Mouse (Mus musculus) CH12.LX (cell line): ENCODE data around the gene Tomm22. TPM values are rescaled to one million over a fixed set of nuclear protein-coding genes. Genes with fewer than 3 reads are reported as not detected.

Experiments
- DNase-seq: peaks from one replicate; pipeline ENCODE4 v3.0.0-alpha.2; 2013; ENCODE audit errors: extremely low read depth
- H3K27ac ChIP-seq: 2 replicates; pipeline ENCODE4 v1.5.1; 2012; ENCODE audit warnings: low read depth, mild to moderate bottlenecking, control low read depth, moderate library complexity; ENCODE audit not compliant: insufficient read depth
- H3K27me3 ChIP-seq: replicated peaks from 2 replicates; pipeline ENCODE3; 2012; ENCODE audit warnings: inconsistent platforms
- H3K36me3 ChIP-seq, 2 experiments: replicated peaks in 1 of 2; 2 replicates each; pipeline versions ENCODE3 to v1.6.1; 2012; ENCODE audit warnings: inconsistent platforms in 1 of 2, low read length in 1 of 2, mild to moderate bottlenecking in 1 of 2, mixed read lengths in 1 of 2, moderate library complexity in 1 of 2; ENCODE audit not compliant: control insufficient read depth in 1 of 2, insufficient read depth in 1 of 2
- H3K4me1 ChIP-seq, 2 experiments: 2 replicates each; pipeline ENCODE4 v1.6.1; 2012; ENCODE audit warnings: inconsistent platforms in 1 of 2, moderate library complexity in 1 of 2; ENCODE audit not compliant: insufficient read depth in 2 of 2, control insufficient read depth in 1 of 2
- H3K4me2 ChIP-seq: 2 replicates; pipeline ENCODE4 v1.6.1; 2012; ENCODE audit warnings: low read depth, mild to moderate bottlenecking, control low read depth; ENCODE audit not compliant: poor library complexity, insufficient read depth, severe bottlenecking
- H3K4me3 ChIP-seq, 3 experiments: fragments of 150-350 bp in 1 of 3; sonication (generic) in 1 of 3; replicated peaks in 1 of 3; 2 replicates each; pipeline versions ENCODE3 to v1.5.1; 2011 to 2012; ENCODE audit warnings: low read depth in 2 of 3, low read length in 2 of 3, mild to moderate bottlenecking in 2 of 3, moderate library complexity in 2 of 3, control low read depth in 1 of 3, improper control_type of control experiment in 1 of 3, inconsistent platforms in 1 of 3, mixed read lengths in 1 of 3; ENCODE audit not compliant: poor library complexity in 1 of 3
- H3K79me2 ChIP-seq: replicated peaks from 2 replicates; pipeline ENCODE4 v1.6.1; 2012; ENCODE audit warnings: mild to moderate bottlenecking, moderate library complexity; ENCODE audit not compliant: control insufficient read depth, poor library complexity, insufficient read depth, severe bottlenecking; ENCODE audit errors: extremely low read depth
- H3K9ac ChIP-seq: 2 replicates; pipeline ENCODE4 v1.6.1; 2012; ENCODE audit warnings: low read depth, mild to moderate bottlenecking, control low read depth, moderate library complexity; ENCODE audit not compliant: insufficient read depth
- H3K9me3 ChIP-seq: replicated peaks from 2 replicates; pipeline ENCODE3; 2012; ENCODE audit warnings: low read length, inconsistent platforms, mixed read lengths
- BHLHE40 ChIP-seq: IDR thresholded peaks from 2 replicates; pipeline ENCODE4 v1.6.1; 2011; ENCODE audit warnings: mild to moderate bottlenecking, low read depth, low read length, improper control_type of control experiment
- CHD1 ChIP-seq: IDR thresholded peaks from 2 replicates; pipeline ENCODE4 v1.6.1; 2012; ENCODE audit warnings: low read depth, low read length, improper control_type of control experiment, inconsistent platforms
- CTCF ChIP-seq, 2 experiments: IDR thresholded peaks in 1 of 2; conservative IDR thresholded peaks in 1 of 2; 2 replicates each; pipeline ENCODE4 v1.5.1; 2011 to 2012; ENCODE audit warnings: low read depth in 2 of 2, low read length in 2 of 2, improper control_type of control experiment in 1 of 2, inconsistent platforms in 1 of 2, mild to moderate bottlenecking in 1 of 2, moderate library complexity in 1 of 2
- JUN ChIP-seq: IDR thresholded peaks from 2 replicates; pipeline ENCODE4 v1.6.1; 2011; ENCODE audit warnings: low read depth, mild to moderate bottlenecking, low read length, improper control_type of control experiment, moderate library complexity; ENCODE audit not compliant: insufficient read depth
- JUND ChIP-seq: conservative IDR thresholded peaks from 2 replicates; pipeline ENCODE4 v1.6.1; 2011; ENCODE audit warnings: low read depth, low read length, improper control_type of control experiment
- MAFK ChIP-seq: IDR thresholded peaks from 2 replicates; pipeline ENCODE4 v1.6.1; 2011; ENCODE audit warnings: low read length, improper control_type of control experiment; ENCODE audit not compliant: insufficient replicate concordance
- MAX ChIP-seq: IDR thresholded peaks from 2 replicates; pipeline ENCODE4 v1.6.1; 2011; ENCODE audit warnings: low read length, improper control_type of control experiment
- MXI1 ChIP-seq: IDR thresholded peaks from 2 replicates; pipeline ENCODE4 v1.6.1; 2011; ENCODE audit warnings: mild to moderate bottlenecking, low read depth, low read length, improper control_type of control experiment
- MYC ChIP-seq: IDR thresholded peaks from 2 replicates; pipeline ENCODE4 v1.6.1; 2011; ENCODE audit warnings: low read depth, mild to moderate bottlenecking, improper control_type of control experiment, low read length
- POLR2A ChIP-seq: IDR thresholded peaks from 2 replicates; pipeline ENCODE4 v1.6.1; 2011; ENCODE audit warnings: low read depth, mild to moderate bottlenecking, improper control_type of control experiment, low read length
- POLR2AphosphoS2 ChIP-seq: IDR thresholded peaks from 2 replicates; pipeline ENCODE4 v1.6.1; 2011; ENCODE audit warnings: low read depth, low read length, improper control_type of control experiment
- RCOR1 ChIP-seq: conservative IDR thresholded peaks from 2 replicates; pipeline ENCODE4 v1.6.1; 2012; ENCODE audit warnings: low read depth, mild to moderate bottlenecking, inconsistent platforms, low read length, improper control_type of control experiment
- SIN3A ChIP-seq: IDR thresholded peaks from 2 replicates; pipeline ENCODE4 v1.6.1; 2012; ENCODE audit warnings: low read length, improper control_type of control experiment, inconsistent platforms
- UBTF ChIP-seq: IDR thresholded peaks from 2 replicates; pipeline ENCODE4 v1.6.1; 2012; ENCODE audit warnings: low read depth, mild to moderate bottlenecking, inconsistent platforms, low read length, improper control_type of control experiment, moderate library complexity
- USF1 ChIP-seq: IDR thresholded peaks from 2 replicates; pipeline ENCODE4 v1.6.1; 2014; ENCODE audit warnings: low read depth, mild to moderate bottlenecking, inconsistent platforms, low read length, improper control_type of control experiment
- USF2 ChIP-seq: conservative IDR thresholded peaks from 2 replicates; pipeline ENCODE4 v1.6.1; 2011; ENCODE audit warnings: low read depth, low read length, improper control_type of control experiment
- ZC3H11A ChIP-seq: IDR thresholded peaks from 2 replicates; pipeline ENCODE4 v1.6.1; 2012; ENCODE audit warnings: low read depth, mild to moderate bottlenecking, inconsistent platforms, low read length, improper control_type of control experiment
- ZMIZ1 ChIP-seq: IDR thresholded peaks from 2 replicates; pipeline ENCODE4 v1.6.1; 2012; ENCODE audit warnings: low read depth, mild to moderate bottlenecking, inconsistent platforms, low read length, improper control_type of control experiment
- dilution Hi-C: fragments of 300-500 bp; cut with MboI; formaldehyde crosslinking; loops from 2 replicates; pipeline ENCODE4 v1.14.3; 2020; ENCODE audit warnings: low sequenced_read_pairs; ENCODE audit not compliant: extremely low pct_unique_long_range_greater_than_20kb, extremely low pct_ligation_motif_present
- in situ Hi-C: fragments of 300-500 bp; cut with MboI; formaldehyde crosslinking; loops from 3 replicates; pipeline ENCODE4 v1.14.3; 2019; ENCODE audit warnings: low sequenced_read_pairs, low pct_ligation_motif_present, low pct_unique_long_range_greater_than_20kb, mixed read lengths
- polyA plus RNA-seq: library from polyadenylated mRNA; unstranded; fragments of >175 nt; gene quantifications from 2 replicates; pipeline ENCODE4 v1.2.1, GENCODE M21; 2012; ENCODE audit warnings: low read depth; ENCODE audit not compliant: insufficient read length
- total RNA-seq, 2 experiments: library from RNA; depleted of rRNA; stranded (reverse); fragments of 300-350 nt in 1 of 2; fragments of >200 nt in 1 of 2; gene quantifications; 2 replicates each; pipeline ENCODE4 v1.2.3; 2012 to 2014

Gene Tomm22
- total and polyA plus RNA-seq, 3 experiments: 109 to 496 (median 234) TPM

DNA sequence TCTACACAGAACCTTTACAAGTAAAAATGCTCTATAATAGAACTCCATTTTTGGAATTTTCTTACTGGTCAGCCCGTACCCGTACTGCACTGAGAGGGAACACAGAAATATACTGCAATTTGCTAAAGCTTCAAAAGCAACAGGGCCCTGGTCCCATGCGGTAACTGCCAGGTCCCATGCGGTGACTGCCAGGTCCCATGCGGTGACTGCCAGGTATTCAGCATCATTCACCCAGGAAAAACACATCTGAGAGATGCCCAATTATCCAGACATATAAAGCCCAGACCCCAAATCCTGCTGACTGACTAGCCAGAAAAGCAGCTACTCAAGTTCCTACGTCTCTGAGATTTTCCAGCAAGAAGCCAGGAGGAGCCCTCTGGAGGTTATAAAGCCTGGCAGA, 14.0 kb downstream of the Tomm22 start:
- H3K4me1 ChIP-seq: peaks cover 10 to 68% of the 10 kb centered on the region in 2 experiments
- no peak overlapping the region for H3K27ac ChIP-seq
- DNase-seq: no peak
- H3K9me3 ChIP-seq: no peaks in the 10 kb centered on the region
- H3K27me3 ChIP-seq: peaks cover 14% of the 10 kb centered on the region
- peak overlapping the region; percentile 93 for H3K9ac ChIP-seq
- peak overlapping the region; percentile 70 to 91 (median 90) for H3K4me3 ChIP-seq
- peak overlapping the region; percentile 70 for H3K4me2 ChIP-seq
- TF ChIP-seq CHD1: 0 out of 2 replicates have a peak, but pooled peaks have one; percentile 34
- TF ChIP-seq UBTF: 0 out of 2 replicates have a peak, but pooled peaks have one; percentile 53
- no peak for TF ChIP-seq POLR2AphosphoS2
- no peak for TF ChIP-seq ZC3H11A
- TF ChIP-seq MXI1: 0 out of 2 replicates have a peak, but pooled peaks have one; percentile 29
- dilution Hi-C loops: no loop called here
- in situ Hi-C loops: no loop called here
- peaks cover 70% of the 10 kb centered on the region for H3K79me2 ChIP-seq
- peaks cover 0 to 29% of the 10 kb centered on the region in 2 experiments for H3K36me3 ChIP-seq

DNA sequence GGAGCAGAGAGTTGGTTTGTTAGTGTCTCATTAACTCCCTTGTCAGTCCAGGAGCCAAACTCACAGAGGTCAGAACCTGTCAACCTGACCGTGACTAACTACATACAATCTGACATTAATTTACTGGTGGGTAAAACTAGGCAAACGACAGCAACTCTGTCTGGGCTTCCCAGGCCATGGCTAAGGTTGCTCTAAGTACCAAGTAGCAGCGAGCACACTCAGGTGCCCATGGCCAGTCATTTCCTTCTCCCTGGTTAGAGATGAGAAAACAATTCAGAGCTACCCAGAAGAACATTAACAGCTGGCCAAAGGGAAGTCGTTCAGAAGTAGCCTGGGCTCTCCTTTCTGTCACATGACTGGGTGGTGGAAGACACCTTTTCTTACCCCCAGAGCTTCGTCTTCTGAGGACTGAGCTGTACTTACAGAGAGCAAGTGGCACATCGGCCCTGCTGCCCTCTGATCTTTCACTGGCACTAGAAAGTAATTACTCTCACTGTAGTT, 14.5 kb downstream of the Tomm22 start:
- peak overlapping the region; percentile 93; the same call in 1 of the 2 replicates for H3K9ac ChIP-seq
- dilution Hi-C loops: no loop called here
- DNase-seq: peak; percentile 49
- H3K4me2 ChIP-seq: peak overlapping the region; percentile 70
- peak overlapping the region; percentile 14; the same call in 1 of the 2 replicates for H3K27ac ChIP-seq
- in situ Hi-C loops: no loop called here
- peaks cover 68% of the 10 kb centered on the region for H3K79me2 ChIP-seq
- H3K4me1 ChIP-seq: peaks cover 10 to 72% of the 10 kb centered on the region in 2 experiments
- H3K4me3 ChIP-seq: peak overlapping the region; percentile 70 to 91 (median 90)
- H3K36me3 ChIP-seq: peaks cover 0 to 26% of the 10 kb centered on the region in 2 experiments
- no peaks in the 10 kb centered on the region for H3K9me3 ChIP-seq
- H3K27me3 ChIP-seq: peaks cover 15% of the 10 kb centered on the region
- TF ChIP-seq USF1 (peak; percentile 62), BHLHE40 (no peak; the same call in 1 of the 2 replicates), SIN3A (peak; percentile 58; the same call in 1 of the 2 replicates), USF2 (peak; percentile 50; the same call in 1 of the 2 replicates), RCOR1 (no peak)
- TF ChIP-seq, all 38 proteins: peak for 3

DNA sequence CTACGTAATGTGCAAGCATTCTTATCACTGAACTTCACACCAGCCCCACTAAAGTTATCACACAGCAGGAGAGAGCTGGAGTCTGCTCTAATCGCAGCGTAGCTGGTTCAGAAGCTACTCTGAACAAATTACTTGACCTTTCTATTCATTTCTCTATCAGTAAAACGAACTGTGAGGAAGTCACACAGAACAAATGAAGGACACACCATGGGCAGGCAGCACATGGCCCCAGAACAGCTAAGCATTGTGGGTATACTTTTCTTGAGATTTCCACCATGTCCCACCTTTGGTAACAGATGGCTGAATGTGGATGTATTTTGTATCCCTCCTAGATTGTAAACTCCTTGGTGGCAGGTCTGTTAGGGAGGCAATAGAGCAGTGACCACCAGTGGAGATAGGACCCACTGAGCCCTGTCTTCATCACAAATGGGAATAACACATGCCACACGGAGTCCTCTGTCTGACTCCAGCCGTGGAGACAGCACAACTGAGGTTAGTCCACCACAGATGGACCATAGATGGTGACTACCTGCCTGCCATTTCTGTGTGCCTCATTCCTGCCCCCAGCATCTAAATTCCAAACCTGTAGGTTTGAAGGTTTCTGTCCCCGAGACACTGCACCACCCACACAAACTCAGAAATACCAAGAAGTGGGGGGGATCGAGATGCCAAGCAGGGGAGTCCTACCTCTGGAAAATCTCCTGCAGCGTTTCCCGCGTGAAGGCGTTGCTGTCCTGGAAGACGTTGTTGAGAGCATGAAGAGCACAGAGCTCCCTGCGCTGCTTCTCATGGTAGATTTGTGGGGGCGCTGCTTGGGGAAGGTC, 15.6 kb downstream of the Tomm22 start:
- Histone ChIP-seq H3K9me3 (no peaks in the 10 kb centered on the region), H3K36me3 (peaks cover 0 to 17% of the 10 kb centered on the region in 2 experiments), H3K79me2 (peaks cover 60% of the 10 kb centered on the region), H3K4me3 (peak overlapping the region; percentile 70 to 91 (median 90)), H3K27ac (peak overlapping the region; percentile 16; the same call in 1 of the 2 replicates), H3K9ac (peak overlapping the region; percentile 93), H3K4me1 (peaks cover 10 to 66% of the 10 kb centered on the region in 2 experiments), H3K4me2 (peak overlapping the region; percentile 70), H3K27me3 (peaks cover 15% of the 10 kb centered on the region)
- in situ Hi-C loops: no loop called here
- TF ChIP-seq SIN3A (peak; percentile 78), JUN (no peak), JUND (no peak), CTCF (conservative IDR thresholded peaks at IDR 0.05 in 1 of 2, IDR thresholded peaks at IDR 0.05 in 1 of 2; ENCODE audit: low read depth in 2 of 2, low read length in 2 of 2) (no peak), BHLHE40 (no peak), MAFK (no peak), POLR2AphosphoS2 (peak; percentile 38; the same call in 1 of the 2 replicates), MAX (peak; percentile 96), MYC (peak; percentile 93), ZMIZ1 (peak; percentile 52; the same call in 1 of the 2 replicates), MXI1 (peak; percentile 92), POLR2A (peak; percentile 36; the same call in 1 of the 2 replicates)
- DNase-seq: peak; percentile 45
- dilution Hi-C loops: no loop called here
